Mouse (Mus musculus) myocyte (in vitro differentiated cells): ENCODE results near the gene Chn1. TPM values are rescaled to one million over a fixed set of nuclear protein-coding genes. Genes with fewer than 3 reads are reported as not detected.
A peak's percentile ranks its signal among the peaks of the same experiment; 100 is the strongest.

Experiments
- H3K27me3 ChIP-seq: one replicate; pipeline ENCODE4 v1.6.1; 2011; ENCODE audit not compliant: control insufficient read depth, insufficient read depth, insufficient read length
- H3K36me3 ChIP-seq: one replicate; pipeline ENCODE4 v1.6.1; 2011; ENCODE audit not compliant: control insufficient read depth, insufficient read depth
- H3K4me2 ChIP-seq: one replicate; pipeline ENCODE4 v1.6.1; 2011; ENCODE audit warnings: low read depth, control low read depth
- H3K4me3 ChIP-seq: one replicate; pipeline ENCODE4 v1.5.1; 2011; ENCODE audit warnings: mild to moderate bottlenecking, control low read depth, moderate library complexity
- H3K79me2 ChIP-seq: one replicate; pipeline ENCODE4 v1.6.1; 2011; ENCODE audit not compliant: control insufficient read depth, insufficient read depth
- H3ac ChIP-seq: one replicate; pipeline ENCODE4 v1.6.1; 2011; ENCODE audit not compliant: control insufficient read depth, insufficient read length
- CEBPB ChIP-seq: IDR thresholded peaks from 2 replicates; pipeline ENCODE4 v1.6.1; 2011; ENCODE audit warnings: mild to moderate bottlenecking, moderate library complexity; ENCODE audit not compliant: poor library complexity, insufficient read depth, severe bottlenecking
- E2F4 ChIP-seq: IDR thresholded peaks from one replicate; pipeline ENCODE4 v1.6.1; 2011; ENCODE audit warnings: mild to moderate bottlenecking, control low read depth, moderate library complexity; ENCODE audit not compliant: insufficient read depth
- MAX ChIP-seq: IDR thresholded peaks from one replicate; pipeline ENCODE4 v1.6.1; 2011; ENCODE audit warnings: low read depth, mild to moderate bottlenecking, control low read depth
- MYOD1 ChIP-seq, 3 experiments: IDR thresholded peaks; one replicate each; pipeline ENCODE4 v1.6.1; 2011; ENCODE audit warnings: control low read depth in 2 of 3, low read depth in 2 of 3, mild to moderate bottlenecking in 2 of 3, moderate library complexity in 1 of 3; ENCODE audit not compliant: insufficient read length in 2 of 3, control insufficient read depth in 1 of 3
- MYOG ChIP-seq, 3 experiments: IDR thresholded peaks; one replicate each; pipeline ENCODE4 v1.6.1; 2011; ENCODE audit warnings: control low read depth in 2 of 3, low read depth in 2 of 3, mild to moderate bottlenecking in 2 of 3; ENCODE audit not compliant: insufficient read length in 2 of 3, control insufficient read depth in 1 of 3, insufficient read depth in 1 of 3
- POLR2A ChIP-seq: IDR thresholded peaks from one replicate; pipeline ENCODE4 v1.6.1; 2011; ENCODE audit warnings: low read depth, mild to moderate bottlenecking, control low read depth, moderate library complexity; ENCODE audit not compliant: insufficient read length
- POLR2AphosphoS2 ChIP-seq: IDR thresholded peaks from one replicate; pipeline ENCODE4 v1.6.1; 2011; ENCODE audit warnings: low read depth, control low read depth; ENCODE audit not compliant: insufficient read length
- REST ChIP-seq: IDR thresholded peaks from one replicate; pipeline ENCODE4 v1.6.1; 2011; ENCODE audit warnings: mild to moderate bottlenecking, control low read depth, moderate library complexity; ENCODE audit not compliant: insufficient read depth, insufficient read length
- SRF ChIP-seq: IDR thresholded peaks from one replicate; pipeline ENCODE4 v1.6.1; 2011; ENCODE audit warnings: low read depth; ENCODE audit not compliant: control insufficient read depth, insufficient read length
- TCF12 ChIP-seq: IDR thresholded peaks from one replicate; pipeline ENCODE4 v1.6.1; 2011; ENCODE audit warnings: mild to moderate bottlenecking, control low read depth; ENCODE audit not compliant: poor library complexity, insufficient read depth, severe bottlenecking
- TCF3 ChIP-seq: IDR thresholded peaks from one replicate; pipeline ENCODE4 v1.6.1; 2011; ENCODE audit warnings: low read depth, control low read depth; ENCODE audit not compliant: insufficient read length
- USF1 ChIP-seq: IDR thresholded peaks from one replicate; pipeline ENCODE4 v1.6.1; 2011; ENCODE audit warnings: low read depth, mild to moderate bottlenecking, control low read depth, moderate library complexity
- polyA plus RNA-seq: library from polyadenylated mRNA; unstranded; fragments of >200 nt; fragmentation: generic; extraction: Trizol; gene quantifications from one replicate; pipeline ENCODE4 v1.2.1, GENCODE M21; 2012; ENCODE audit warnings: missing spikeins

Gene Chn1
- polyA plus RNA-seq, 1 experiment = 27.2 TPM

DNA sequence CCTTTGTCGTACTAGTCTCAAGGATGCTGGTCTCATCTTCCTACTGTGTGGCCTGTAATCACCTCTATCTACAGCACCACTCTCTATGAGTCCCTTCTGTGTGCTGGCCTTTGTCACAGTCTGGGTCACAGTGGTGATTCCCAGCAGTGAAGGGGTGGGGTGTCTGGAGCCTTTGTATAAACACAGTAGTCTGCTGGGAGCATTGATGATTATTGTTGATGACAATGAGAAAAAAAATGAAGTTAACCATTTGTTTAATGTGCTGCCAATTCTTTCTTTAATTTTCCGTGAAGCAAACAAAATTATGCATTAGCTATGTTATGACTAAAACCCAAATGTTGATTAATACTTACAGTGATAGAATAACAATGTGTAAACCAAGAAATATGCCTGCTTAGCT is 186.2 kb downstream of the Chn1 start:
- TF ChIP-seq MYOD1 (IDR thresholded peaks at IDR 0.05; ENCODE audit: control insufficient read depth in 1 of 3, insufficient read length in 2 of 3, low read depth in 2 of 3) (no peak), TCF3 (no peak), MYOG (IDR thresholded peaks at IDR 0.05; ENCODE audit: control insufficient read depth in 1 of 3, insufficient read depth in 1 of 3, insufficient read length in 2 of 3, low read depth in 2 of 3) (no peak), SRF (no peak), E2F4 (no peak), POLR2A (no peak), USF1 (no peak), CEBPB (no peak), MAX (no peak), REST (no peak), TCF12 (no peak), POLR2AphosphoS2 (no peak)
- H3K4me2 ChIP-seq = no peak overlapping the region
- no peak overlapping the region for H3ac ChIP-seq
- H3K27me3 ChIP-seq = no peaks in the 10 kb centered on the region
- H3K79me2 ChIP-seq = no peaks in the 10 kb centered on the region
- H3K4me3 ChIP-seq = no peak overlapping the region
- H3K36me3 ChIP-seq = no peaks in the 10 kb centered on the region

DNA sequence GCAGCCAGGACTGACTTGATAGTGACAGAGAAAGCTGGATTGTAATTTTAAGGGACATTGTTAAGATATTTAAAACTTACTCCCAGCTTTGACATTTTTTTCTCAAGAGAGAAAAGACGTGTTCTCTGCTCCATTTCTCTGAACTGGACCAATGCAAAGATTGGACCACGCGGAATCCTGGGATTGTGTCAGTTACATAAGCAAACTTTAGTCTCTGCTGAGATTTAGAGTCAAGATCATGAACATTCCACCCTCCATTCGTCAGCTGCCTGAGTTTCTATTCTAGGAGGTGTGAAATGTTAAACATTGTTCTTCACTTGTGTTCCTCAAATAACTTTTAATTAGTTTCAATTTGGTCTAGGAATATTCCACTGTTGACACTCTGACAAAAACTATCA is 188.0 kb downstream of the Chn1 start:
- Histone ChIP-seq H3K4me3 (no peak overlapping the region), H3K27me3 (no peaks in the 10 kb centered on the region), H3K4me2 (peak overlapping the region; percentile 31), H3K79me2 (no peaks in the 10 kb centered on the region), H3ac (no peak overlapping the region), H3K36me3 (no peaks in the 10 kb centered on the region)
- TF ChIP-seq MYOG (IDR thresholded peaks at IDR 0.05; ENCODE audit: control insufficient read depth in 1 of 3, insufficient read depth in 1 of 3, insufficient read length in 2 of 3, low read depth in 2 of 3) (peak in 1 of 3 experiments; percentile 13), TCF12 (no peak)

DNA sequence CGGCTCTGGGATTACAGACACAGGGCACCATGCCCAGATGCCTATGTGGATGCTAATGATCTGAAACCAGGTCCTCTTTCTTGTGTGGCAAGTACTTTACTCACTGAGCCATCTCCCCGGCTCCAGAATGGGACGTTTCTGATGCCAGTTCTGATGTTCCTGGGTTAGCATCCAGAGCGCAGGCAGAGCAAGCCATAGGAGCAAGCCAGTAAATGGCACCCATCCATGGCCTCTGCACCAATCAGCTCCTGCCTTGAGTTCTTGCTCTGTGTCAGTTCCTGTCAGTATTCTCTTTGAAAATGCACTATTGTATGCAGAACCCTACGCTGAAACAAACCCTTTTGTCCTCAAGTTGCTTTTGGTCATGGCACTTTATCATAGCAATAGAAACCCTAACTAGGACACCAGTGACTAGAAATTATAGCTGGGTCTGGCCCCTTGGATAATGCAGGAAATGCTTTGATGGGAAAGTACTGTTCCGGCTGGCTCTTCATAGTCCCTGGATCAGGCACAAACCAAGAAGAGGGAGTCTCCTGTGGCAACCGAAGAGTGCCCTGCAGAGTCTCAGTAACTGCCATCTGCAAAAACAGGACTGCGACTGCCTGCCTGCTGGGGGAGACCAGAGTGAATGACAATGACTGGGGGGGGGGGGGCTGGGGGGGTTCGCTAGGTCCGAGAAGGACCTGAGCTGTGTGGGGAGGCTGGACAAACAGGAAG is 188.6 kb downstream of the Chn1 start:
- Histone ChIP-seq H3K4me3 (no peak overlapping the region), H3ac (no peak overlapping the region), H3K79me2 (no peaks in the 10 kb centered on the region), H3K27me3 (no peaks in the 10 kb centered on the region), H3K4me2 (peak overlapping the region; percentile 93), H3K36me3 (no peaks in the 10 kb centered on the region)
- TF ChIP-seq E2F4 (no peak), MAX (no peak), POLR2A (no peak), POLR2AphosphoS2 (no peak), MYOG (IDR thresholded peaks at IDR 0.05; ENCODE audit: control insufficient read depth in 1 of 3, insufficient read depth in 1 of 3, insufficient read length in 2 of 3, low read depth in 2 of 3) (no peak), CEBPB (no peak), USF1 (no peak)

DNA sequence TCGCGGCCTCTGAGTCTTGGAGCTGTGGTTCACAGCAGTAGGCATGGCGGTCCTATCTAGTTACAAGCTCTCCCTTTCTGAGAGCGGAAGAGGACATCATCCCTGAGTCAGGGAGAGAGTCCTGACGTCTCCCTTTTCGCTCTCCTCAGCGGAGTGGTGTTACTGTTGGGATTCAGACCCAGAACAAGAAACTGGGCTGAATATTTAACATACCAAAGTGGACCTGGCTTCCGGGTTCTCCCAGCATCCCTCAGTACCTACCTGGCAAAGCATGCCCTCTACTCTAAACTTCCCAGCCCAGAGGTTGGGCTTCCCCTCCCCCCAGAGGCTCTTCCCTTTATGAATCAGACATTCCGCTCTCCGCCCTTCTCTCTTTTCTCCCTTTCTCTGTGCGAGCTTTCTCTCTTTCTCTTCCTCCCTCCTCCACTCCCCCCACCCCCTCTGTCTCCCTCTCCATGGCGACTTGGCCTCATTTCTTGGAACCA is 189.8 kb downstream of the Chn1 start:
- Histone ChIP-seq H3K4me2 (peak overlapping the region; percentile 93), H3K79me2 (no peaks in the 10 kb centered on the region), H3ac (no peak overlapping the region), H3K36me3 (no peaks in the 10 kb centered on the region), H3K4me3 (peak overlapping the region; percentile 47), H3K27me3 (no peaks in the 10 kb centered on the region)
- TF ChIP-seq POLR2A (peak; percentile 27), POLR2AphosphoS2 (peak; percentile 39), SRF (no peak)

DNA sequence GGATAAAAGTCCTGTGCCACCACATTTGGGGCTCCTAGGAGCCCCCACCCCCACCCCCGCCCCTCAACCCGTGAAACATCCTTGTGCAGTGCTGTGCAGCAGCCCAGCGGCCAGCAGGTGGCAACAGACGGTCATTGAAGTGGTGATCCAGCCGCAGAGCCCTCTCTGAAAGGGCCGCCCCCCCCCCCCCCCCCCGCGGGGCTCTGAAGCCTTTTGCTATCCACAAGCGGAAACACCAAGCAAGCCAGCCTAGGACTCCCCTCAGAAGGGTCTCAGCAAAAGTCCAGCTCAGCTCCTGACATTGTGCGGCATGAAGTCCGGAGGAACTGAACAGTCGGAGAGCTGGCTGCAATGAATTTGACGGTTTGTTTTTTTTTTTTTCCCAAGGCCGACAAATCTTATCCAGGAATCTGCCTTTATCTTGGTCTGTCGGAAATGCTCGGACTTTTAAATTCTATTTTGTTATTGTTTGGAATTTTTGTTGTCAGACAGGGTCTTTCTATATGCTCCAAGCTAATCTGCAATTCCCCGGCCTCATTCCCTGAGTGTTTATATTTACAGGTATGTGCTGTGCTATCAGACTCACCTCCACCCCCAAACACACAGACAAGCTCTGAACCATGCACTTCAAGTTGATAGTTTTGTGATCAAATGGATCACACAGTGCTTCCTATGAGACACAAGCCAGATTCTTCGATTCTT is 190.3 kb downstream of the Chn1 start:
- peak overlapping the region; percentile 93 for H3K4me2 ChIP-seq
- H3ac ChIP-seq = no peak overlapping the region
- TF ChIP-seq USF1 = no peak
- TF ChIP-seq POLR2A = peak; percentile 45
- TF ChIP-seq MYOD1 (IDR thresholded peaks at IDR 0.05; ENCODE audit: control insufficient read depth in 1 of 3, insufficient read length in 2 of 3, low read depth in 2 of 3) = peak in 1 of 3 experiments; percentile 34
- no peaks in the 10 kb centered on the region for H3K27me3 ChIP-seq
- no peaks in the 10 kb centered on the region for H3K36me3 ChIP-seq
- peak overlapping the region; percentile 47 for H3K4me3 ChIP-seq
- no peaks in the 10 kb centered on the region for H3K79me2 ChIP-seq
